Mouse (Mus musculus) liver, embryonic 14.5 days (tissue): ENCODE measurements around the gene Palld.

Experiments used
- CTCF ChIP-seq: IDR thresholded peaks from 2 replicates; pipeline ENCODE4 v1.5.1; 2016; ENCODE audit warnings: antibody characterized with exemption, low read depth, control low read depth
- EP300 ChIP-seq: IDR thresholded peaks from 2 replicates; pipeline ENCODE4 v1.6.1; 2016; ENCODE audit warnings: antibody characterized with exemption, low read depth

DNA sequence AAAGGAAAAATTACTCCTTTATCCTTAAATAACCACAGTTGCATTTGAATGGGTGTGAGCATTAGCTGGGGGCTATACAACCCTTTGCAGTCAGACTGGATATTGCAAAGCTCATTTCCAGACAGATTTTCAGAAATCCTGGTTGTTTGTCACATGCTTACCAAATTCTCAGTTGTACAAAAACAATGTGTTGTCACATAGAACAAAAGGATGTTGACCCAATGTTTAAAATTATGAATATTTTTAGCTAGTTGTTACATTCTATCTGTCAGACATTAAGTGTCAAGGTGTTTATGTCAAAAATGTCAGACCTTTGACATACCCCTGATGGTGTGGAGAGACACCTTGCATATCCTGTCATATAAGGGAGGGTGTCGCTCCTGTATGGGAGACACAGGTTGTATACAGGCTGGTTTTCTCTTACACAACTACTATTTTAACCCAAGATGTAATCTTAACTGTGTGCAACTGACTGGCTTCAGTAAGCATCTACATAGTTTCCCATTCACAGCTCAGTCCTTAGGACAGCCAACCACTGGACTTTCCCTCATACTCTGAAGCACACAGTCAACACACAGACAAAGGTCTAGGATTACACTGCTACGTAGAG, 205.5 kb downstream of the Palld start:
- TF ChIP-seq CTCF (no peak), EP300 (no peak)
